Mouse (Mus musculus) heart, embryonic 10.5 days (tissue): ENCODE data around the gene Dact1. TPM values are rescaled to one million over a fixed set of nuclear protein-coding genes. Genes with fewer than 3 reads are reported as not detected.

Experiments used
- DNase-seq: peaks from one replicate; pipeline ENCODE4 v3.0.0-alpha.2; 2017; ENCODE audit warnings: low spot score
- H3K27ac ChIP-seq: fragments of 300-500 bp; sonication (generic); 2 replicates; pipeline ENCODE4 v1.5.1; 2016; ENCODE audit warnings: mild to moderate bottlenecking
- H3K27me3 ChIP-seq: fragments of 300-500 bp; sonication (generic); 2 replicates; pipeline ENCODE4 v1.6.1; 2016; ENCODE audit warnings: mild to moderate bottlenecking; ENCODE audit not compliant: poor library complexity, insufficient read depth, severe bottlenecking
- H3K36me3 ChIP-seq: fragments of 300-500 bp; sonication (generic); 2 replicates; pipeline ENCODE4 v1.6.1; 2016; ENCODE audit warnings: mild to moderate bottlenecking, moderate library complexity
- H3K4me1 ChIP-seq: fragments of 300-500 bp; sonication (generic); 2 replicates; pipeline ENCODE4 v1.6.1; 2016; ENCODE audit warnings: mild to moderate bottlenecking
- H3K4me3 ChIP-seq: fragments of 300-500 bp; sonication (generic); 2 replicates; pipeline ENCODE4 v1.5.1; 2016; ENCODE audit warnings: mild to moderate bottlenecking, moderate library complexity
- H3K9me3 ChIP-seq: fragments of 300-500 bp; sonication (generic); 2 replicates; pipeline ENCODE4 v1.6.1; 2016; ENCODE audit warnings: mild to moderate bottlenecking, moderate library complexity
- WGBS: fragments of 180-500 bp; shearing (Covaris S2); methylation state at CpG from one replicate; pipeline ENCODE4 v1.1.7; 2016; 5-methylcytosine and 5-hydroxymethylcytosine counted together
- polyA plus RNA-seq: library from polyadenylated mRNA; unstranded; fragments of >200 nt; fragmentation: Nextera tagmentation; extraction: Ambion mirVana; gene quantifications from 2 replicates; pipeline ENCODE4 v1.2.1, GENCODE M21; 2016

The Dact1 gene
- polyA plus RNA-seq, 1 experiment from 2014 or later = 25.3 TPM

GRCm38 (mm10) chr12:71346071-71346470 lies 36.4 kb downstream of the Dact1 start:
- Histone ChIP-seq H3K4me3 (no peak overlapping the region), H3K27ac (0 out of 2 replicates have a peak overlapping the region, but pooled peaks have one; percentile 1), H3K27me3 (no peaks in the 10 kb centered on the region), H3K4me1 (peaks cover 15% of the 10 kb centered on the region; the same call in 1 of the 2 replicates), H3K36me3 (no peaks in the 10 kb centered on the region), H3K9me3 (no peaks in the 10 kb centered on the region)
- no peak for DNase-seq
- 57% methylated on average over 5 of the region's 5 CpGs for WGBS

- no peak overlapping the region for H3K27ac ChIP-seq
- no peaks in the 10 kb centered on the region for H3K27me3 ChIP-seq
- no peaks in the 10 kb centered on the region for H3K36me3 ChIP-seq
- DNase-seq = no peak
- no peak overlapping the region for H3K4me3 ChIP-seq
- H3K4me1 ChIP-seq = peaks cover 15% of the 10 kb centered on the region; the same call in 1 of the 2 replicates
- no peaks in the 10 kb centered on the region for H3K9me3 ChIP-seq
- WGBS = 68% methylated on average over 8 of the region's 8 CpGs
These were observed 38.8 kb downstream of the Dact1 start for GRCm38 (mm10) chr12:71348401-71348896.

GRCm38 (mm10) chr12:71350077-71350476 lies 40.4 kb downstream of the Dact1 start:
- H3K4me3 ChIP-seq = no peak overlapping the region
- H3K27ac ChIP-seq = no peak overlapping the region
- no peaks in the 10 kb centered on the region for H3K27me3 ChIP-seq
- H3K9me3 ChIP-seq = no peaks in the 10 kb centered on the region
- DNase-seq = no peak
- H3K36me3 ChIP-seq = no peaks in the 10 kb centered on the region
- 76% methylated on average over 2 of the region's 2 CpGs for WGBS
- peaks cover 15% of the 10 kb centered on the region; the same call in 1 of the 2 replicates for H3K4me1 ChIP-seq

GRCm38 (mm10) chr12:71354656-71355055 lies 45.0 kb downstream of the Dact1 start:
- DNase-seq = no peak
- H3K4me1 ChIP-seq = 0 out of 2 replicates have a peak, but pooled peaks cover under 1% of the 10 kb centered on the region
- H3K36me3 ChIP-seq = no peaks in the 10 kb centered on the region
- H3K27me3 ChIP-seq = no peaks in the 10 kb centered on the region
- H3K9me3 ChIP-seq = no peaks in the 10 kb centered on the region
- no peak overlapping the region for H3K27ac ChIP-seq
- no peak overlapping the region for H3K4me3 ChIP-seq
- WGBS = 65% methylated on average over 10 of the region's 10 CpGs

- no peak overlapping the region for H3K27ac ChIP-seq
- 67% methylated on average over 3 of the region's 3 CpGs for WGBS
- H3K4me1 ChIP-seq = peaks cover 5% of the 10 kb centered on the region; the same call in 1 of the 2 replicates
- H3K27me3 ChIP-seq = no peaks in the 10 kb centered on the region
- H3K4me3 ChIP-seq = no peak overlapping the region
- H3K36me3 ChIP-seq = no peaks in the 10 kb centered on the region
- no peak for DNase-seq
- H3K9me3 ChIP-seq = no peaks in the 10 kb centered on the region
These were observed 45.4 kb downstream of the Dact1 start for GRCm38 (mm10) chr12:71355092-71355491.

- no peak for DNase-seq
- 85% methylated on average over 7 of the region's 7 CpGs for WGBS
- H3K27me3 ChIP-seq = no peaks in the 10 kb centered on the region
- no peak overlapping the region for H3K4me3 ChIP-seq
- H3K9me3 ChIP-seq = no peaks in the 10 kb centered on the region
- peaks cover 21% of the 10 kb centered on the region for H3K4me1 ChIP-seq
- H3K36me3 ChIP-seq = no peaks in the 10 kb centered on the region
- H3K27ac ChIP-seq = no peak overlapping the region
These were observed 51.9 kb downstream of the Dact1 start for GRCm38 (mm10) chr12:71361616-71362015.

- H3K4me3 ChIP-seq = no peak overlapping the region
- no peak overlapping the region for H3K27ac ChIP-seq
- H3K27me3 ChIP-seq = no peaks in the 10 kb centered on the region
- no peaks in the 10 kb centered on the region for H3K36me3 ChIP-seq
- peaks cover 21% of the 10 kb centered on the region for H3K4me1 ChIP-seq
- DNase-seq = no peak
- no peaks in the 10 kb centered on the region for H3K9me3 ChIP-seq
- WGBS = 91% methylated on average over 8 of the region's 8 CpGs
These were observed 52.7 kb downstream of the Dact1 start for GRCm38 (mm10) chr12:71362425-71362824.

GRCm38 (mm10) chr12:71364106-71364505 lies 54.4 kb downstream of the Dact1 start:
- H3K4me3 ChIP-seq = no peak overlapping the region
- no peak for DNase-seq
- WGBS = 50% methylated on average over 7 of the region's 7 CpGs

GRCm38 (mm10) chr12:71364531-71364930 lies 54.8 kb downstream of the Dact1 start:
- H3K27ac ChIP-seq = no peak overlapping the region; the same call in 1 of the 2 replicates
- WGBS = 81% methylated on average over 3 of the region's 3 CpGs
- H3K27me3 ChIP-seq = no peaks in the 10 kb centered on the region
- no peak for DNase-seq
- peaks cover 27% of the 10 kb centered on the region for H3K4me1 ChIP-seq
- H3K4me3 ChIP-seq = no peak overlapping the region
- no peaks in the 10 kb centered on the region for H3K36me3 ChIP-seq
- H3K9me3 ChIP-seq = no peaks in the 10 kb centered on the region

More at GRCm38 (mm10) chr12:71364106-71364505, 54.4 kb downstream of the Dact1 start:
- H3K27me3 ChIP-seq = no peaks in the 10 kb centered on the region
- no peak overlapping the region for H3K27ac ChIP-seq
- peaks cover 24% of the 10 kb centered on the region for H3K4me1 ChIP-seq
- no peaks in the 10 kb centered on the region for H3K36me3 ChIP-seq
- H3K9me3 ChIP-seq = no peaks in the 10 kb centered on the region

GRCm38 (mm10) chr12:71365208-71365607 lies 55.5 kb downstream of the Dact1 start:
- H3K4me3 ChIP-seq = no peak overlapping the region
- DNase-seq = no peak
- H3K9me3 ChIP-seq = no peaks in the 10 kb centered on the region
- no peaks in the 10 kb centered on the region for H3K36me3 ChIP-seq
- H3K4me1 ChIP-seq = peaks cover 21% of the 10 kb centered on the region
- WGBS = 66% methylated on average over 7 of the region's 7 CpGs
- H3K27ac ChIP-seq = no peak overlapping the region
- H3K27me3 ChIP-seq = no peaks in the 10 kb centered on the region

GRCm38 (mm10) chr12:71366175-71366574 lies 56.5 kb downstream of the Dact1 start:
- H3K36me3 ChIP-seq = no peaks in the 10 kb centered on the region
- H3K4me3 ChIP-seq = no peak overlapping the region
- 56% methylated on average over 6 of the region's 6 CpGs for WGBS
- DNase-seq = no peak
- 0 out of 2 replicates have a peak overlapping the region, but pooled peaks have one; percentile 36 for H3K27ac ChIP-seq
- no peaks in the 10 kb centered on the region for H3K27me3 ChIP-seq
- H3K4me1 ChIP-seq = peaks cover 16% of the 10 kb centered on the region
- no peaks in the 10 kb centered on the region for H3K9me3 ChIP-seq

- H3K9me3 ChIP-seq = no peaks in the 10 kb centered on the region
- H3K4me1 ChIP-seq = peaks cover 16% of the 10 kb centered on the region
- H3K36me3 ChIP-seq = no peaks in the 10 kb centered on the region
- no peak overlapping the region for H3K27ac ChIP-seq
- H3K4me3 ChIP-seq = no peak overlapping the region
- DNase-seq = no peak
- H3K27me3 ChIP-seq = no peaks in the 10 kb centered on the region
- WGBS = 70% methylated on average over 5 of the region's 5 CpGs
These were observed 58.9 kb downstream of the Dact1 start for GRCm38 (mm10) chr12:71368631-71369030.
